Mouse (Mus musculus) cerebellum, adult 9-10 months (tissue): ENCODE data around the gene C1qtnf6.
A peak's percentile ranks its signal among the peaks of the same experiment; 100 is the strongest.

ENCODE experiments used
- DNase-seq: peaks from one replicate; pipeline ENCODE4 v3.0.0; 2022

Gene C1qtnf6

GRCm38 (mm10) chr15:78544561-78545001 is 13.4 kb upstream of the C1qtnf6 start, which contains the start of gene Sstr3:
Sstr3 (minus strand) TSS chr15:78544685.
- peak; percentile 72 for DNase-seq

GRCm38 (mm10) chr15:78544041-78544440 is 12.8 kb upstream of the C1qtnf6 start:
- DNase-seq, result peak; percentile 54

GRCm38 (mm10) chr15:78542767-78543303 is 11.6 kb upstream of the C1qtnf6 start:
- DNase-seq, result peak; percentile 67

- DNase-seq, result peak; percentile 67
Observed at GRCm38 (mm10) chr15:78542098-78542766, 11.0 kb upstream of the C1qtnf6 start.

GRCm38 (mm10) chr15:78541606-78542005 is 10.4 kb upstream of the C1qtnf6 start:
- DNase-seq, result peak; percentile 87

- DNase-seq, result no peak
Observed at GRCm38 (mm10) chr15:78541036-78541435, 9.8 kb upstream of the C1qtnf6 start.

GRCm38 (mm10) chr15:78535723-78536421 is 4.7 kb upstream of the C1qtnf6 start:
- DNase-seq, result no peak

- DNase-seq, result peak; percentile 88
Observed at GRCm38 (mm10) chr15:78533346-78533835, 2.2 kb upstream of the C1qtnf6 start.

GRCm38 (mm10) chr15:78532566-78533345 is 1.5 kb upstream of the C1qtnf6 start:
- no peak for DNase-seq

- peak; percentile 100 for DNase-seq
Observed at GRCm38 (mm10) chr15:78531901-78532469, 769 bp upstream of the C1qtnf6 start.

GRCm38 (mm10) chr15:78531451-78531720 is 170 bp upstream of the C1qtnf6 start:
- peak; percentile 63 for DNase-seq

- DNase-seq, result peak; percentile 54
Observed at GRCm38 (mm10) chr15:78530141-78530540, 1.1 kb downstream of the C1qtnf6 start.

GRCm38 (mm10) chr15:78529428-78529990 is 1.7 kb downstream of the C1qtnf6 start:
- peak; percentile 69 for DNase-seq

GRCm38 (mm10) chr15:78528726-78529411 is 2.3 kb downstream of the C1qtnf6 start:
- DNase-seq, result no peak

- peak; percentile 43 for DNase-seq
Observed at GRCm38 (mm10) chr15:78527973-78528372, 3.2 kb downstream of the C1qtnf6 start.

GRCm38 (mm10) chr15:78524163-78524562 is 7.1 kb downstream of the C1qtnf6 start:
- no peak for DNase-seq

- no peak for DNase-seq
Observed at GRCm38 (mm10) chr15:78521892-78522291, 9.3 kb downstream of the C1qtnf6 start.

GRCm38 (mm10) chr15:78521331-78521730 is 9.9 kb downstream of the C1qtnf6 start:
- no peak for DNase-seq

GRCm38 (mm10) chr15:78520112-78520715 is 11.0 kb downstream of the C1qtnf6 start:
- no peak for DNase-seq

- no peak for DNase-seq
Observed at GRCm38 (mm10) chr15:78518221-78518620, 13.0 kb downstream of the C1qtnf6 start.

- no peak for DNase-seq
Observed at GRCm38 (mm10) chr15:78515759-78516158, 15.5 kb downstream of the C1qtnf6 start.
